Mouse (Mus musculus) testis, adult 2 months (tissue): ENCODE measurements around the gene Shroom2. TPM values are rescaled to one million over a fixed set of nuclear protein-coding genes. Genes with fewer than 3 reads are reported as not detected.

Experiments used
- H3K27ac ChIP-seq: fragments of 200-500 bp; 2 replicates; pipeline ENCODE4 v1.5.1; 2012; ENCODE audit warnings: low read depth, low read length; ENCODE audit not compliant: control insufficient read depth, insufficient read depth
- H3K27me3 ChIP-seq: fragments of 200-500 bp; 2 replicates; pipeline ENCODE4 v1.6.1; 2012; ENCODE audit warnings: mild to moderate bottlenecking, low read length, moderate library complexity; ENCODE audit not compliant: control insufficient read depth, insufficient read depth
- H3K36me3 ChIP-seq: fragments of 200-500 bp; 2 replicates; pipeline ENCODE4 v1.6.1; 2012; ENCODE audit warnings: mild to moderate bottlenecking, low read length; ENCODE audit not compliant: control insufficient read depth, insufficient read depth
- H3K4me1 ChIP-seq: fragments of 200-500 bp; 2 replicates; pipeline ENCODE4 v1.6.1; 2012; ENCODE audit warnings: low read length; ENCODE audit not compliant: control insufficient read depth, insufficient read depth
- H3K4me3 ChIP-seq: fragments of 200-500 bp; 2 replicates; pipeline ENCODE4 v1.5.1; 2012; ENCODE audit warnings: low read depth, mild to moderate bottlenecking, low read length, moderate library complexity, mixed read lengths; ENCODE audit not compliant: control insufficient read depth
- CTCF ChIP-seq: fragments of 200-500 bp; IDR thresholded peaks from 2 replicates; pipeline ENCODE4 v1.5.1; 2012; ENCODE audit warnings: low read depth, mild to moderate bottlenecking, inconsistent platforms, low read length, moderate library complexity; ENCODE audit not compliant: control insufficient read depth, insufficient read depth, insufficient replicate concordance
- POLR2A ChIP-seq: fragments of 200-500 bp; IDR thresholded peaks from 2 replicates; pipeline ENCODE4 v1.6.1; 2012; ENCODE audit warnings: low read depth, mild to moderate bottlenecking, inconsistent platforms, low read length, moderate library complexity; ENCODE audit not compliant: control insufficient read depth
- polyA plus RNA-seq: library from polyadenylated mRNA; depleted of rRNA; stranded (reverse); fragments of >200 nt; gene quantifications from 2 replicates; pipeline ENCODE4 v1.2.3, GENCODE M21; 2012; rRNA removed

Gene Shroom2
- polyA plus RNA-seq, 1 experiment = 0.90 TPM

GRCm38 (mm10) chrX:152621407-152621806 is 147.9 kb downstream of the Shroom2 start:
- Histone ChIP-seq H3K36me3 (no peaks in the 10 kb centered on the region), H3K27ac (no peak overlapping the region)

GRCm38 (mm10) chrX:152620917-152621316 is 148.3 kb downstream of the Shroom2 start:
- H3K27me3 ChIP-seq = no peaks in the 10 kb centered on the region
- H3K4me3 ChIP-seq = no peak overlapping the region
- no peak overlapping the region for H3K27ac ChIP-seq
- H3K36me3 ChIP-seq = no peaks in the 10 kb centered on the region
- no peaks in the 10 kb centered on the region for H3K4me1 ChIP-seq
- no peak for TF ChIP-seq CTCF
- TF ChIP-seq POLR2A = no peak

More at GRCm38 (mm10) chrX:152621407-152621806, 147.9 kb downstream of the Shroom2 start:
- H3K4me1 ChIP-seq = no peaks in the 10 kb centered on the region
- TF ChIP-seq CTCF (no peak), POLR2A (no peak)
- no peak overlapping the region for H3K4me3 ChIP-seq
- no peaks in the 10 kb centered on the region for H3K27me3 ChIP-seq

- no peaks in the 10 kb centered on the region for H3K27me3 ChIP-seq
- H3K4me3 ChIP-seq = no peak overlapping the region
- H3K27ac ChIP-seq = no peak overlapping the region
- no peak for TF ChIP-seq POLR2A
- no peak for TF ChIP-seq CTCF
- no peaks in the 10 kb centered on the region for H3K36me3 ChIP-seq
- H3K4me1 ChIP-seq = no peaks in the 10 kb centered on the region
Observed at GRCm38 (mm10) chrX:152618464-152618863, 150.8 kb downstream of the Shroom2 start.

- no peak within 1 kb of the TSS for H3K27ac ChIP-seq
- H3K27me3 ChIP-seq = no peaks in the 10 kb centered on the region
- H3K36me3 ChIP-seq = no peaks in the 10 kb centered on the region
- H3K4me1 ChIP-seq = no peaks in the 10 kb centered on the region
- TF ChIP-seq CTCF = no peak
- no peak for TF ChIP-seq POLR2A
- no peak within 1 kb of the TSS for H3K4me3 ChIP-seq
Observed at GRCm38 (mm10) chrX:152563034-152563433, 206.2 kb downstream of the Shroom2 start, which contains the start of gene Cldn34a. TSS of gene Cldn34a (plus strand) at chrX:152563334.

Other genes starting within 250 kb of the Shroom2 start
- 12.2 and 15.0 TPM in 2 replicates for gene Cldn34a, start 206.1 kb downstream of the Shroom2 start, polyA plus RNA-seq
- not detected in 2 replicates for gene Gpr143, start 12.5 kb upstream of the Shroom2 start, polyA plus RNA-seq
- 0.97 and 1.4 TPM in 2 replicates for gene Usp51, start 237.0 kb upstream of the Shroom2 start, polyA plus RNA-seq